Mouse (Mus musculus) liver, postnatal 0 days (tissue): Measurements from ENCODE around the gene Anapc11.

Experiments used
- CTCF ChIP-seq: sonication (generic); IDR thresholded peaks from 2 replicates; pipeline ENCODE4 v1.5.1; 2016; ENCODE audit warnings: antibody characterized with exemption, low read depth
- EP300 ChIP-seq: IDR thresholded peaks from 2 replicates; pipeline ENCODE4 v1.6.1; 2016; ENCODE audit warnings: antibody characterized with exemption, low read depth, mild to moderate bottlenecking

- TF ChIP-seq CTCF: no peak
- TF ChIP-seq EP300: no peak
These were observed 5.3 kb downstream of the Anapc11 start for GRCm38 (mm10) chr11:120603545-120603944.
